Mouse (Mus musculus): Measurements from ENCODE around the gene Ddx54.

Gene Ddx54

DNA sequence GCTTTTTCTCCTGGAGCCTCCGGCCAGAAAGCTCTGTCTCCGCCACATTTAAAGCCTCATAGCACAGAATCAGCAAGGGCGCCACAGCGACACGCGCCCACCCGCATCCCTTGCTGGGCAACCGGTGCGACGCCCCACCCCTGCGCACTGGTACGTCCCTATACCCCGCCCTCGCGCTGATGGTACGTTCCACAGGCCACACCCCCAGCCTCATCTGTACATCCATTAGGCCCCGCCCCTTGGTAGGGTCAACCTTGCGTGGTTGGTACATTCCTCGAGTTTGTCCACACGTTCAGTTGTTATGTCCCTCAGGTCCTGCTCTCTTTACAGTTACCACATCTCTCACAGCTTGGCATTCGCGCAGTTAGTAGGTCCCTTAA is at the start of gene Ddx54, which contains the start of gene Rita1:
Ddx54 (plus strand) TSS at position 298 of the 380 bp plus-strand sequence.
Rita1 (minus strand) TSS at position 148 of the 380 bp plus-strand sequence.
- DNase-seq (ENCODE audit: extremely low read depth, low read depth, low spot score): no peak

DNA sequence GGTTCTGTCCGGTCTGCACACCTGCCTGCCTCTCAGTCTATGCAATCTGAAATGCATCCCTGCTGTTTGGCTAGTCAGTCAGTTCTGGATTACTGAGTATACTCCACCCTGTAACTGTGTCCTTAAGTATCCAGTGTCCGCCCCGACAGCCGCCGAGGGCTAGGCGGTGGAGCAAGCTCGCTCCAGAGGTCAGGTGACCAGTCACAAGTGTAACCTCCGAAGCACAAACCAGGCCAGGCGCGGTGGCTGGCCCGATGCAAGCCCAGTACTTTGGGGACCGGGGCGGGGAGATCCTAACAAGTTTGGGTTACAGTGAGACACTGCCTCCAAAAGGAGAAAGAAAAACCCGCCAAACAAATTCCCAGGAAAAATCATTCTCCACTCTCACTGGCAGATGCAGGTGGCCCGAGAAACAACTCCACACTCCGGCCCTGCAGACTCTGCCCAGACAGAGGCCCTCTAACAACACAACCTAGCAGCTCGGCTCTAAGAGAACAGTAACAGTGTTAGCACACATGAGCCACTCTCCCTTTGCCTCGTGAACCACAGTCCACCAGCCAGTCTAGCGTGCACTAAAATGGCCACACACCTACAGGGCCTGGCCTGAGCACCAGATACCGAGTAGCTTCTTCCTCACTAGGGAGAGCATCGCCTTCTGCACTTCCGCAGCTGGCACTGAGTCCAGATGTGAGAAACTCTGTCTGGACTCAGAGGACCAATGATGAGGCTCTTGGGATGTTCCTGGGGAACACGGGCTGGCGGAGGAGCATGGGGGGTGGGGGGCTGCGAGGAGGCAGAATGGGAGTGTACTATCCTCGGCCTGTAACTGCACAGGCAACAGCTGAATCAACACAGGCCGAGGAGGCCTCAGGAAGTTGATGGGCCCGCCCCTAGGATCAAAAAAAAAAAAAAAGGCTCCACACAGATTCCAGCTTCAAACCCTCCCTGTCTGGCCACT is 49.3 kb upstream of the Ddx54 start:
- no peak for DNase-seq (ENCODE audit: extremely low read depth, low read depth, low spot score)

DNA sequence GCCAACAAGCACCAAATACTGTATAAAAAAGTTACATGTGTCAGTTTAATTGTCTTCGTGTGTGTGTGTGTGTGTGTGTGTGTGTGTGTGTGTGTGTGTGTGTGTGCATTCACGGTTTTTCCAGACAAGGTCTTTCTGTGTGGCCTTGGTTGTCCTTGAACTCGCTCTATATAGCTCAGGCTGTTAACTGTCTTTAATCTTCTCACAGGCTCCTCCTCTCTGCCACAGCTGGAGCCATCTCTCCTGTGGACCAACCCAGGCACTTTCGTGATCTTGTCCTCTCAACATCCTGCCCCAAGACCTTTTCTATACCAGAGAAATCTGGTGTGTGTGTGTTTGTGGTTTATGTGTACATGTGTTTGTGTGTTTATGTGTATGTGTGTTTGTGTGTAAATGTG is 48.6 kb upstream of the Ddx54 start:
- DNase-seq (ENCODE audit: extremely low read depth, low read depth, low spot score): no peak

DNA sequence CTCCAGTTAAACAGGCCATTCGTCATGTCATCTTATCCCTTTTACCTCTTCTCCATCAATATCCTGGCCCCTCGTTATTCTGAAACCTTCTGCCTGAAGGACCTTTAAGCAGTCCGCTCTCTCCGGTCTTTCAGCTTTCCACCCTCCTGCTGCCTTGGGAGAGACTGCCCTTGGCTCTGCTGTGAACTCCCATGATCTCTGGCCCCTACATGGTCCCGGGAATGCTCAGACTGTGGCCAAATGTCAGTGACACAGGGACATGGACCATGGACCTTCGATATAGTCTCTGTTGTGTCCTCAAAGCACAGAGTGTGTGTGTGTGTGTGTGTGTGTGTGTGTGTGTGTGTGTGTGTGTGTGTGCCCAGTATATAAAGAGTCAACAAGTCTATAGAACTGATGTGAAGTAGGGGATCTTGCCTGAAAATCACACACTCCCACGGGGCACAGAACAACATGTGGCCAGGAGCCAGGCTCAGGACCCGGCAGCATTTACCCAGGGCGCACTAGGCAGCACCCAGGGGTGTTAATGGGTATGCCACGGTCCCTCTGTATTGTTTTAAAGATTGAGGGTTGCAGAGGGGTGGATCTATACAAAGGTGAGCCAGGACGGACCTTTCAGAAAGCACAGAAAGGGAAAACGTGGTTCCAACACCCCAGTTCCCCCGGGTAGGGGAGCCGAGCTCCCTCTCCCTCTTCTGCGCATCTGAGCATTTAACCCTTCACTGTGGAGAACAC is 47.2 kb upstream of the Ddx54 start:
- no peak for DNase-seq (ENCODE audit: extremely low read depth, low read depth, low spot score)

DNA sequence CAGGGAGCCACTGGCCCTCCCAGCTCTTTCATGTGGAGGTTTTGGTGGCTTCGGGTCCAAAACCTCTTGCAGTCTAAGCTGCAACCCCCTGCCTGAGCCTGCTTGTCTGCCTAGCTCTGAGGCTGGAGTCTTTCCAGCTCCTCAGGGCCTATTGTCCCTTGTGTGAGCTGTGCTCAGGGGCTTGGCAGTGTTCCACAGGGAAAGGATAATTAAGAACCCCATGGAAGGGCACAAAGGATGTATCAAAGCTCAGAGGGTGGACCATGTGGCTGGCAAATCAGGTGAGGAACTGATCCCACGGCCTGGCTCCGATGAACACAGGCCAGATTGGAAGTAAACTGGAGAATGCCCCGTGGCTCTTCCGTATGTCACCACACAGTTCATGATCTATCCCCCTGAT is 46.4 kb upstream of the Ddx54 start:
- DNase-seq (ENCODE audit: extremely low read depth, low read depth, low spot score): no peak

DNA sequence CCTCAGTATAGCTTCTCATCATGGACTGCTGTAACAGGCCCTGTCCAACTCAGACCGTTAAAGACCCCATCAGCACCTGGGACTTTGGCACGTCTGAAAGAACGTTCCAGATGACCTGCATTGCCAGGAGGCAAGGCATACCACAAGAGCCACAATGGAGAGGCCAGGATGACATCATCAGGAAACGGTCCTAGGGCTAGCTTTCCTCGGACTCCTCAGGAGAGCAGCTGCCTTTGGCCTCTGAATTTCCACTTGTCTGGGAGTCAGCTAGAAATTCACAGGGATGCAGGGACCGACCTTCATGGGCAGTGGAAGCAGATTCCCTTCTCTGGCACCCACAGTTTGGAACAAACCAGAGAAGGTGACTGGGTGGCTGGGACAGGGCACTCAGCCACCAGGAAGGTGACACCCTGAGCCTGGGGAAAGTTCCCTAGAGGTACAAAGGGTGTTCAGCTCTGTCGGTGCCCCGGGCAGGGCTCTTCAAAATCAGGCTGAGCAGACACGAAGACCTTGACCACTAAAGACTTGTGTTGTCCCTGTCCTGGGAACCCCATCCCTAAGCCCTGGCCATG is 45.8 kb upstream of the Ddx54 start:
- DNase-seq (ENCODE audit: extremely low read depth, low read depth, low spot score): no peak

DNA sequence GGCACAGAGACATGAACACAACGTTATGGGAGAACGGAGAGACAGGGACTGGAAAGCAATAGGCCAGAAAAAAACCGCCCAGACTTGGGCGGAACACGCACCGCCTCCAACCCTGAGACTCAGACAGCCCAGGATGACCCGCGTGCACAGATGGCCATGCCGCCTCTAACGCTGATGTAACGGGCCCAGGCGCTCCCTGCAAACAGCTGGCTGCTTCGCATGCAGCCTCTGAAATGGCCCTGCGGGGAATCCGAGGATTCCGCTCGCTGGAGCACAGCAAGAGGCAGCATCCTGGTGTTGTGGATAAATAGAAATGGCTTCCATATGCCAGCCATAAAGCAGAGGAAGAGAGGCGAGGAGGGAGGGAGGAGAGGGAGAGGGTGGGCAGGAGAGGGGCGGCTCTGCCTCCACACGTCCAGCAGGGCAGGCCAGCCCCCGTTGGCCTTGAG is 45.3 kb upstream of the Ddx54 start:
- no peak for DNase-seq (ENCODE audit: extremely low read depth, low read depth, low spot score)

DNA sequence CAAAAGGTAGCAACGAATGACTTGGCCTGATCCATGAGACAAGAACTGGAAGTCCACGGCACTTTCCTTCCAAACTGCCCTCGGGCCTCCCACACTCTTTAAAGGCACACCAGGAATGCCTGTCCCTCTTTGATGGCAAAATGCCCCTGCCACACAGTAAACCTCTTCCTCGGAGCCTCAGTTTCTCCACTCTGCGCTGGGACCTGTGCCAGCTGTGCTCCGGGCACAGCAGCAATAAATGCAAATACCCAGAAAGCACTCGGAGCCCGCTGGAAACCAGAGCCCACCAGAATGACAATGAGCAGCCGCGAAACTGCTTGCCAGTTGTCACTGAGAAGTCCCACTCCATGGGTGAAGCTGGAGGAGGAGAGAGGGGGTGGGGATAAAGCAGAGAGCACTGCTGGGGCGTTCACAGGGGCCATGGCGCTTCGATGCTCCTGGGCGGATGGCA is 44.8 kb upstream of the Ddx54 start:
- DNase-seq (ENCODE audit: extremely low read depth, low read depth, low spot score): no peak

DNA sequence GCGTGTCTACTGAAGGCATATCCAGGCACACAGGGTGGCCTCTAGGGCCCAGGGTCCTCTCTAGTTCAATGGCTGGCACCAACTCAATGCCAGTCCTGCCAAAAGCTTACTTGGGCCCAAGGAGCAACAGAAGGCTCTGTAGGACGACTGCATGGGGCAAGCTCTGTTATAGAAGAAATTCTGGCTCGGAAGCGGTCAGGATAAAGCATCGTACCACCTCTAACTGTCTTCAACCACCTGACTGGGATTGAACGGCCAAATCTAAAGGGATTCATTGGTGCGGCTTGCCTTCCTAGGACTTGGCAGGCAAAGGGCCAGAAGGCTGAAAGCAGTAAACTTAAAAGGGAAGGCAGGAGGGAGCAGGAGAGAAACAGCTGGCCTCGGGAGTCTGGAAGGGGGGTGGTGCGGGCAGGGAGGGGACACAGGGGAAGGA is 44.2 kb upstream of the Ddx54 start:
- DNase-seq (ENCODE audit: extremely low read depth, low read depth, low spot score): no peak

DNA sequence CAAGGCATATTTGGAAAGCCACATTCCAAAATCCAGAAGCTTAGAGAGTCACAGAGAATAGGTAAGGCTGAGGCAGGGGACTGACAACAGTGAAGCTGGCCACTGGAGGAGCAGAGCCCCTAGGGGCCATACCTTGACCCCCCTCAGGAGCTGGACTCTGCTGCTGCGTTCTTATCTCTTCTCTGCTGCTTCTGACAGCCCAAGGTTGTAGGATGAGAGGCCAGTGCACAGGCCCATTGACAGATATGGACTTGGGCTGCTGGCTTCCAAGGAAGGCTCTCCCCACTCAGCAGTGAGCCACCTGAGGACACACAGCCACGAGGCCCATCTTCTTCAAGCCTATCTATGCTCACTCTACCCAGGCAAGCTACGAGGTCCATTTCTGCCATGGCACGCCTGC is 43.6 kb upstream of the Ddx54 start:
- no peak for DNase-seq (ENCODE audit: extremely low read depth, low read depth, low spot score)

DNA sequence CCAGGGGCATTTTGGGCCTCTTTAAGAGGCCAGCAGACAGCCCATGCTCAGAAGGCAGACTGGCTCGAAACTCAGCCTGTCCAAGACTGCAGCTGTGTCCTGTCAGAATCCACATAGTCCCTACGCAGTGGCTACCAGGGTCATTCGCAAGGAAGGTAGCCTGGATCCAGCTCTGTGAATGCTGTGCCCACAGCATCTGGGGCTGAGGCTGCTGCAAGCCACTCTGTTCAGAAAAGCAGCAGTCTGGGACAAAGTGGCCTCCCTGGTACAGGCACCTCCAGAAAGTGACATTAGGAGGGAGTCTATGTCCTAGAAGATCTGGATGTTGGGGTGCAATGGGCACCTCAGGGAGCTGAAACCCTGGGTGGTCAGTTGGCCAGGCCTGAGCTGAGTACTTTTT is 42.7 kb upstream of the Ddx54 start:
- no peak for DNase-seq (ENCODE audit: extremely low read depth, low read depth, low spot score)

DNA sequence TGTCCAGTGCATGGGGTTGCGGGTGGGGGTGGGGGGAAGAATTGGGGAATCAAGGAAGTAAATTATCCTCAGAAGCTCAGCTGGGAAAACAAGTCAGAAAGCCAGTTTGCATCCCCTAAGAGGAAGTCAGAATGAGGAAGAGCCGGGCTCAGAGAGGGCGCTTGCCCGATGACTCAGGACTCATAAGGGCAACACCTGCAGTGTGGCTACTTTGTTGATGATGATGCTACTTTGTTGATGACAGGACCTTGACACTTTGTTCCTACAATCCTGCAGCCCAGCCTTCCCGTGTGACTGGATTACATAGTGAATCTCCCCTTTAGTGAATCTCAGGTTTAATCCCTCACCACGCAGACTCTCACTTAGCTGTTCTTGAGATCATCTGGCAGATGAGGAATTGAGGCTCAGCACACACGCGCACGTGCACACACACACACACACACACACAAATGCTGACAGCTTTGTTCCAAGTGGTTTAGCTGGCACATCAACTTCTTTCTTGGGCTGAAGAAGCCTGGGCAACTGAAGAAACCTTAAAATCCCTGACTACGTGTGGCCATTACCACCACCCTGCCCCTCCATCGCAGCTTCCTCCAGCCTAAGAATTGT is 42.1 kb upstream of the Ddx54 start:
- no peak for DNase-seq (ENCODE audit: extremely low read depth, low read depth, low spot score)

DNA sequence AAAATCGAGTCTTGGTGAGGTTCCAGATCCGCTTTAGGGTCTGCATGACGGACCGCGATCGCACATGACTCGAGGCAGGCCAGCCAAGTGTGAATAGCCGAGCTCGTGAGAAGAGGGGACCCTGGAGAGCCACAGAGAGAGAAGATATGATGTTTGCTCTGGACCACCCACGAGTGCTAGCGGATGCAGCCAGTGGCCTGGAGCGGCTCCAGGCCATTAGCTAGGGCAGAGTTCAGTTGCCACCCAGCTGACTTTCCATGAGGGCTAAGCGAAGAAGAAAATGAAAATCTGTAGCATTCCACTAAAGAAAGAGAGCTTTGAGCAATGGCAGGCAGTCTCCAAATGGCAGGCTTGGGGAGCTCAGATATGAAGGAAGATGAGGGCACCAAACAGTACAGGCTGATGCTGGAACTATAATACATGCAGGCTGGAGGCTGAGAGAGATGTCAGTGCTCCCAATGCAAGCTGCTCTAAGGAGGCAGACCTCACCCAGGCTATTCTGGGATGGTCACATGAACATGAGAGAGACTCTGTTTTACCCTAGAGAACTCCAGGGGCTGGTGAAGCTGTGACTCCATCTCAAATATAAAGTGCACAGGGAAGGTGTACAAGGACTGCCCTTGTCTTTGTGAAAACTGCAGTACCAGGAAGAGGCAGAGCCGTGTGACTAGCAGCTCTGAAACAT is 41.3 kb upstream of the Ddx54 start:
- DNase-seq (ENCODE audit: extremely low read depth, low read depth, low spot score): no peak

DNA sequence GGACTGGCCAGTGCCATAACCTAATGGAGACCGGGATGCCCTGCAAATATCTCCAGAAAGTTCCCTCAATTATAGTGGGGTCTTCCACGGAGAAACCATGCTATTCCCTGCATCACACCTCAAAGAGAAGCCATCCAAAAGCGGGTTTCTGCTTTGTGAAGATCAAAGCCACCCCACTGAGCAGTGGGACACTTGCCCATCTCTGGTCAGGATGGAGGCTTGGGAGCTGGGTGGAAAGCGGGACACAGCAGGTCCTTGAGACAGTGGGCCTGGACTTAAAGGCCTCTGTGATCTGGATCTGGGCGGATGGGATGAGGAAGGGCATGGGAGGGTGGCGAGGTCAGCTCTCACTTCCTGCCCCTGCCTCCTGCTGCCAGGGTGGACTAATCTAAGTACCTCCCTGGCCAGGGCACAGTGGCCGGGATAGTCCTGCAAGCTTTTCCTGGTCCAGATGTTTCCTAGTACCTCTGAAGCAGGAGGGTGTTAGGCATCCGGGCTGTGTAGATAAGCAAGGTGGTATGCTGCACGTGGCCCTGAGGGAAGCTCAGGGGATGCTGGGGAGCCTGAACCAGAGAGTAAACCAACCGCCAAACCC is 38.0 kb upstream of the Ddx54 start:
- no peak for DNase-seq (ENCODE audit: extremely low read depth, low read depth, low spot score)

DNA sequence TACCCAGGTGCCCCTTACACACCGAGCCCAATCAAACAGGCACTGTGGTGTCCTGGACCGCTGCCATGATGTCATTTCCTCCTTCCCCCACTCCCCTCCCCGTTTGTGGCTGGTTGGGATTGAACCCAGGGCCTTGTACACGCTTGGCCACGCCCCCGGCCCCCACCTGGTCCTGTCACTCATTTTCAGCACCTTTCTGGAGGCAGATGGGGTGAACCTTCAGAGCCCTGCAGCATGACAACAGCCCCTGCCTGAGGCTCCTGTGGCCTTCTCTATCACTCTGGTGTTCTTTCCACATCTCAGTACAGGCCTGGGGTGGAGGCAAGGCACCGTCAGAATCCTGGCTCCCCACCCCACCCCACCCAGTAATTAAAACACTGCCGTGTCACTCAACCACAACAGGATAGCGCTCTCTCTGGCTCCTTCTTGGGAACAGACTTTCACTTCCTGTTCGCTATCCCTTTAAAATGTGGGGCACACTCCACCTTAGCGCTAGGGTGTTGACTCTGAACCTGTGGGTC is 35.7 kb upstream of the Ddx54 start:
- DNase-seq (ENCODE audit: extremely low read depth, low read depth, low spot score): no peak

DNA sequence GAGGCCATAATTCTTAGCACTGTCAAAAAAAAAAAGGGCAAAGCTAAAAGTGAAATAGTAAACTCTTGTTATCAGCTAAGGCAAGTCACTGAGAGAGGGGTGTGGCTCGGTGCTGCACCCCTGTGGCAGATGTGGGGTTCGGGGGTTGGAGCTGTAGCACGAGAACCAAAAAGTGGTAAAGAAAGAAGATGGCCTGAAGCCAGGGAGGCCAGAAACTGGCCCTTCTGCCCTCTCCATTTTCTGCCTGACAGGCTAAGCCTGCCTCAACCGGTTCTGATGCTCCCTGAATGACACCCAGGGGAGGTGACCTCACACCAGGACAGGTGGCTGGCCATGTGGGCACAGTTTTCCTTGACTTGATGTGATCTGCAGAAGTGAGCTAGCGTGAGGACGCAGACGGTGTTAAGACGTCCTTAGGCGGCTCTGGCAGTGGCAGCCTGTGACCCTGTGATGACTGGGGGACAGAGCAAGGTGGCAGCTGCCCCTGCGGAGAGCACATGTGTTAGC is 34.6 kb upstream of the Ddx54 start:
- no peak for DNase-seq (ENCODE audit: extremely low read depth, low read depth, low spot score)

DNA sequence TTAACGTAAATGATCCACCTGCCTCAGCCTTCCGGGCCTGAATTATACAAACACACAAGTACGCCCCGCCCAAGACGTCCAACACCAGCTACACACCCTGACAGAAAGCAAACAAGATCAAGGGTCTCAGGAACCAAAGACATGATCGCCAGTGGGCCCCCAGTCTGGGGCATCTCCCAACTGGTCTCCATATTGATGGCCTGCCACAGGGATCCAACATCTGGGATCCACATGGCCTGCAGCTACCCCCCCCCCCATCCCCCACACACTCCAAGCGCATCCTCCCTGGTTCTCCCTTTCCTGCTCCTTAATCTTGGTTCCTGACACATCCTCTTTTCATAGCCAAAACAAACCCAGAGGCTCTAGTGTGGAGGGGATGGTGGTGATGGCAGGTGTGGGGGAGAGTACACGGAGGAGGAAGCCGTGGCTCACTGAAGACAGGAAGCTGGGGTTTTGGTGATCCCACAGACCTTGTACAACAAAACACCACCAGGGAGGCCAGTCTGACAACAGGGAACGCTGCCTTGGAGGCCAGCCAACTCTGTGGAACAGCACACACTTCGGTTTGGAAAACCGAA is 33.9 kb upstream of the Ddx54 start:
- DNase-seq (ENCODE audit: extremely low read depth, low read depth, low spot score): no peak

DNA sequence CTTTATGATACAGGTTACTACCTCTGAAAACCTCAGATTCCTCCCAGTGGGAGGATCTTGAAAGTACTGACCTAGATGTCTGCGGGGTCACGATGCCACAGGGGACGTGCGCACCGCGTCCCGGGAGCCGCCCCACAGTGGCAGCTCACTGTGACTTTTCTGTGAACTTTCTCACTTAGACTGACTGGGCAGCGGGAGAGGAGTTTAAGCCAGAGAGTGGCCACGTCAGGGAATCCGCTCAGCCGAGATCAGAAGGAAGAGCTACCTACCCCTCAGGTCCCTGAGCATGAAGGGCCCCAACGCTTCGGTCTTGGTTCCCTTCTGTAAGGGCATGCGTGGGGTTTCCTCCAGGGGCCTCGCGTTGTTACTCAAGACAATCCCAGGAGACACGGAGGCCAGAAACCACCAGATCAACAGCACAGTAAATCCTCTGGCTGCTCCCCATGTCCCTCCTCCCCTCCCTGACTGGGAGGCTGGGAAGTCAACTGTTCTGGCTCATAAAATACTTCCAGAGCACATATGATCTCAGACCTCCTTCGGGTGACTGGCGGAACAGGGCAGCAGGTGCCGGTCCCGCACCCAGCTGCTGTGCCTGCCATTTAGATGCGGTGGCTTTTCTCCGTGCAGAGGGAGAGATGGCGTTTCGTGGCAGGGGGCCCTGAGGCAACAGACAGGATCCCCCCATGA is 33.2 kb upstream of the Ddx54 start:
- DNase-seq (ENCODE audit: extremely low read depth, low read depth, low spot score): no peak
